Mouse (Mus musculus) gastrocnemius, adult 18-20 months (tissue): Measurements from ENCODE around the gene 4933403O08Rik. TPM values are rescaled to one million over a fixed set of nuclear protein-coding genes. Genes with fewer than 3 reads are reported as not detected.

Experiments
- DNase-seq: peaks from one replicate; pipeline ENCODE4 v3.0.0; 2021; ENCODE audit warnings: low spot score
- long read RNA-seq, 2 experiments: library from polyadenylated mRNA; stranded (forward); transcript quantifications; one replicate each; pipeline ENCODE4 v2.0.0; 2021
- total RNA-seq, 2 experiments: library from RNA; stranded (reverse); gene quantifications; 2 replicates each; pipeline ENCODE4 v1.2.3; 2021

Gene 4933403O08Rik
- total RNA-seq = not detected
- long read RNA-seq, experiment 1 = 0 reads
- long read RNA-seq, experiment 2 = 0 reads

- no peak for DNase-seq
Observed at GRCm38 (mm10) chrX:112238749-112239148, at the start of gene 4933403O08Rik. Gene 4933403O08Rik (plus strand): TSS chrX:112239049.

GRCm38 (mm10) chrX:112242916-112243315, 4.1 kb downstream of the 4933403O08Rik start:
- no peak for DNase-seq

GRCm38 (mm10) chrX:112255513-112255912, 16.7 kb downstream of the 4933403O08Rik start:
- DNase-seq = peak; percentile 2

- DNase-seq = no peak
Observed at GRCm38 (mm10) chrX:112273550-112273949, 34.7 kb downstream of the 4933403O08Rik start.

Other genes starting within 250 kb of the 4933403O08Rik start
- gene Tex16, start 228.0 kb upstream of the 4933403O08Rik start, total RNA-seq = not detected
- 10 to 100 TPM; 40.0 to 41.8 TPM for gene Apool, start 72.3 kb downstream of the 4933403O08Rik start, total RNA-seq
- not detected for gene Satl1, start 167.7 kb downstream of the 4933403O08Rik start, total RNA-seq